Mouse (Mus musculus) ovary, postnatal 14 days (tissue): Measurements from ENCODE around the gene Alx3.

Experiments
- DNase-seq: peaks from one replicate; pipeline ENCODE4 v3.0.0; 2022; ENCODE audit warnings: low spot score

Gene Alx3

GRCm38 (mm10) chr3:107594662-107595263 is at the start of gene Alx3:
TSS of gene Alx3 (plus strand) at chr3:107595031.
- no peak for DNase-seq

- DNase-seq = no peak
These were observed 49.6 kb upstream of the Alx3 start for GRCm38 (mm10) chr3:107545278-107545677.

- no peak for DNase-seq
These were observed 49.0 kb upstream of the Alx3 start for GRCm38 (mm10) chr3:107545716-107546412.

- DNase-seq = peak; percentile 46
These were observed 47.9 kb upstream of the Alx3 start for GRCm38 (mm10) chr3:107546956-107547355.

- DNase-seq = peak; percentile 48
These were observed 44.3 kb upstream of the Alx3 start for GRCm38 (mm10) chr3:107550409-107551049.

GRCm38 (mm10) chr3:107554842-107555241 is 40.0 kb upstream of the Alx3 start, which contains the start of gene Ubl4b:
TSS of gene Ubl4b (minus strand) at chr3:107555073.
- DNase-seq = no peak

- no peak for DNase-seq
These were observed 36.1 kb upstream of the Alx3 start for GRCm38 (mm10) chr3:107558740-107559139.

GRCm38 (mm10) chr3:107559183-107559582 is 35.6 kb upstream of the Alx3 start:
- DNase-seq = peak; percentile 55

- DNase-seq = no peak
These were observed 32.7 kb upstream of the Alx3 start for GRCm38 (mm10) chr3:107562104-107562503.

GRCm38 (mm10) chr3:107562591-107562990 is 32.2 kb upstream of the Alx3 start:
- no peak for DNase-seq

- no peak for DNase-seq
These were observed 31.0 kb upstream of the Alx3 start for GRCm38 (mm10) chr3:107563880-107564279.

GRCm38 (mm10) chr3:107565331-107565730 is 29.5 kb upstream of the Alx3 start:
- no peak for DNase-seq

- DNase-seq = no peak
These were observed 27.1 kb upstream of the Alx3 start for GRCm38 (mm10) chr3:107567766-107568165.

GRCm38 (mm10) chr3:107568721-107569120 is 26.1 kb upstream of the Alx3 start:
- DNase-seq = no peak

GRCm38 (mm10) chr3:107571205-107571604 is 23.6 kb upstream of the Alx3 start:
- no peak for DNase-seq

GRCm38 (mm10) chr3:107576807-107577206 is 18.0 kb upstream of the Alx3 start:
- DNase-seq = no peak

GRCm38 (mm10) chr3:107577810-107578390 is 16.9 kb upstream of the Alx3 start:
- DNase-seq = no peak

- peak; percentile 69 for DNase-seq
These were observed 15.4 kb upstream of the Alx3 start for GRCm38 (mm10) chr3:107579466-107579865.

GRCm38 (mm10) chr3:107581103-107582010 is 13.5 kb upstream of the Alx3 start:
- DNase-seq = no peak

- DNase-seq = no peak
These were observed 12.5 kb upstream of the Alx3 start for GRCm38 (mm10) chr3:107582130-107582874.
